In the genomic region with DNA sequence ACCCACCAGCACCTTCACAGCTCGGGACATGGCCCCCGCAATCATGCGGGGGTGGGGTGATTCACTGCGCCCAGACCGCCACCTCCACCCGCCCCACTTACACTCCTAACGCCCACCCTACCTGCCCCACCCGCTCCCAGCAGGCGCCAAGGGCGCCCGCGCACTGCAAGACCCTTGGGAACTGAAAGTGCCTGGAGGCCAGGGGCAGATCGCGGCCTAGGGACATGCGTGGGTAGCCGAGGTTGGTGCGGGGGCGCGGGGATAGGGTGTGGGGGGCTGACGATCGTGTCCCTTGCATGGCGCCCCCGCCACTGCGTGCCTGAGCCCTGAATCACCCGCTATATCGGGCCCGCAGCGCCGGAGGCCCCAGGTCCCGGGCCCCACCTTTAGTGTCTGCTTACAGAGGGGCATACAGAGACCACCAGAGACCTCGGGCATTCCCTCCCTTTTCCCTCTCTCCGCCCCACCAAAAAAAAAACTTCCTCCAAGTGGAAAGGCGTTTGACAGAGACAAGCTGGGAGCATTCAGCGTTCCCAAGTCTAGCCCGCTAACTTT, we compare ENCODE assay signal across 8 mouse cellular contexts. TPM values are rescaled to one million over a fixed set of nuclear protein-coding genes. Genes with fewer than 3 reads are reported as not detected.
DNase-seq lines count a peak whose midpoint lies in the region; ATAC-seq lines count a peak whose summit lies in the region.

No protein-coding gene starts in this region.

- peak; percentile 3; the same call in 1 of the 2 replicates for ATAC-seq in kidney, embryonic 16.5 days (ENCODE audit: low FRiP score, low TSS enrichment)
- ATAC-seq in heart, embryonic 15.5 days (replicated peaks; ENCODE audit: insufficient number of reproducible peaks, insufficient read depth, low FRiP score, low read depth), result no peak
- no peak for ATAC-seq in liver, embryonic 12.5 days
- no peak for ATAC-seq in neural tube, embryonic 14.5 days (ENCODE audit: low read depth)

- peak overlapping the region; percentile 62 for H3K4me3 ChIP-seq in kidney, embryonic 16.5 days (ENCODE audit: low read length)
- peak overlapping the region; percentile 85 for H3K4me3 ChIP-seq in heart, embryonic 15.5 days
- peak overlapping the region; percentile 62 for H3K4me3 ChIP-seq in liver, embryonic 12.5 days
- H3K4me3 ChIP-seq in neural tube, embryonic 14.5 days (ENCODE audit: low read depth, low read length), result peak overlapping the region; percentile 32

- H3K9me3 ChIP-seq in kidney, embryonic 16.5 days (ENCODE audit: low read length), result no peaks in the 10 kb centered on the region
- no peaks in the 10 kb centered on the region for H3K9me3 ChIP-seq in heart, embryonic 15.5 days (replicated peaks)
- no peaks in the 10 kb centered on the region for H3K9me3 ChIP-seq in liver, embryonic 12.5 days (replicated peaks)
- H3K9me3 ChIP-seq in neural tube, embryonic 14.5 days (ENCODE audit: control insufficient read depth, low read length), result no peaks in the 10 kb centered on the region

- no peaks in the 10 kb centered on the region for H3K36me3 ChIP-seq in kidney, embryonic 16.5 days (ENCODE audit: insufficient read depth, low read length)
- peaks cover 4% of the 10 kb centered on the region; the same call in 1 of the 2 replicates for H3K36me3 ChIP-seq in heart, embryonic 15.5 days
- no peaks in the 10 kb centered on the region for H3K36me3 ChIP-seq in liver, embryonic 12.5 days
- no peaks in the 10 kb centered on the region for H3K36me3 ChIP-seq in neural tube, embryonic 14.5 days (ENCODE audit: control insufficient read depth, insufficient read depth, low read length)

- peak overlapping the region; percentile 58 for H3K4me2 ChIP-seq in kidney, embryonic 16.5 days (replicated peaks; ENCODE audit: low read depth, low read length)
- peak overlapping the region; percentile 67 for H3K4me2 ChIP-seq in heart, embryonic 15.5 days
- peak overlapping the region; percentile 83 for H3K4me2 ChIP-seq in liver, embryonic 12.5 days
- H3K4me2 ChIP-seq in neural tube, embryonic 14.5 days (ENCODE audit: low read depth, low read length), result peak overlapping the region; percentile 46

- H3K4me1 ChIP-seq in kidney, embryonic 16.5 days (ENCODE audit: insufficient read depth, low read length), result peaks cover 27% of the 10 kb centered on the region
- H3K4me1 ChIP-seq in heart, embryonic 15.5 days (replicated peaks), result peaks cover 56% of the 10 kb centered on the region
- H3K4me1 ChIP-seq in liver, embryonic 12.5 days, result peaks cover 45% of the 10 kb centered on the region
- no peaks in the 10 kb centered on the region for H3K4me1 ChIP-seq in neural tube, embryonic 14.5 days (ENCODE audit: control insufficient read depth, insufficient read depth, low read length)

- peak overlapping the region; percentile 86 for H3K27ac ChIP-seq in kidney, embryonic 16.5 days (ENCODE audit: low read length)
- H3K27ac ChIP-seq in heart, embryonic 15.5 days, result peak overlapping the region; percentile 98
- H3K27ac ChIP-seq in liver, embryonic 12.5 days, result no peak overlapping the region
- H3K27ac ChIP-seq in neural tube, embryonic 14.5 days (ENCODE audit: low read depth, low read length), result no peak overlapping the region

- H3K27me3 ChIP-seq in kidney, embryonic 16.5 days (ENCODE audit: insufficient read depth, low read length), result peaks cover 35% of the 10 kb centered on the region
- H3K27me3 ChIP-seq in heart, embryonic 15.5 days, result no peaks in the 10 kb centered on the region
- H3K27me3 ChIP-seq in liver, embryonic 12.5 days (replicated peaks), result peaks cover 84% of the 10 kb centered on the region
- peaks cover 45% of the 10 kb centered on the region for H3K27me3 ChIP-seq in neural tube, embryonic 14.5 days (ENCODE audit: control insufficient read depth, insufficient read depth, low read length)

- H3K9ac ChIP-seq in kidney, embryonic 16.5 days (replicated peaks; ENCODE audit: low read length), result peak overlapping the region; percentile 71
- peak overlapping the region; percentile 95 for H3K9ac ChIP-seq in heart, embryonic 15.5 days
- peak overlapping the region; percentile 62 for H3K9ac ChIP-seq in liver, embryonic 12.5 days
- H3K9ac ChIP-seq in neural tube, embryonic 14.5 days (replicated peaks; ENCODE audit: low read depth, low read length), result peak overlapping the region; percentile 34; the same call in 1 of the 2 replicates

- DNase-seq in kidney, adult 18-20 months, result no peak
- DNase-seq in adrenal gland, postnatal 36 days, result peak; percentile 50 to 67
- DNase-seq in frontal cortex, postnatal 10 days (ENCODE audit: low spot score in 2 of 2), result no peak
- no peak for DNase-seq in cerebellum, adult 9-10 months

- 2% methylated on average over 33 of the region's 35 CpGs for WGBS in kidney, embryonic 16.5 days
- 2% methylated on average over 35 of the region's 35 CpGs for WGBS in heart, embryonic 15.5 days
- 6% methylated on average over 35 of the region's 35 CpGs for WGBS in liver, embryonic 12.5 days (ENCODE audit: insufficient replicate concordance)
- WGBS in neural tube, embryonic 14.5 days, result 9% methylated on average over 29 of the region's 35 CpGs

RNA-seq across cellular contexts. Expression of a gene that starts 1.4 kb away (rescaled TPM):
- polyA plus RNA-seq in kidney, embryonic 16.5 days (2015; fragmentation: Nextera tagmentation; extraction: Ambion mirVana), result 140 and 161 TPM in 2 replicates
- total RNA-seq in adrenal gland, postnatal 36 days (2021), result 100 to 1,000 TPM; 307 to 340 TPM
- polyA plus RNA-seq in heart, embryonic 15.5 days (2015; fragmentation: Nextera tagmentation; extraction: Ambion mirVana), result 429 and 457 TPM in 2 replicates
- polyA plus RNA-seq in liver, embryonic 12.5 days (2016; fragmentation: Nextera tagmentation; extraction: Ambion mirVana), result 28.9 and 30.0 TPM in 2 replicates
- polyA plus RNA-seq in neural tube, embryonic 14.5 days (2014; fragmentation: Nextera tagmentation; extraction: Ambion mirVana), result 5.3 and 20.4 TPM in 2 replicates

RNA-seq across cellular contexts. Expression of a gene that starts 29.9 kb away (rescaled TPM):
- polyA plus RNA-seq in kidney, embryonic 16.5 days (2015; fragmentation: Nextera tagmentation; extraction: Ambion mirVana), result 47.9 and 54.4 TPM in 2 replicates
- 100 to 1,000 TPM in 1 of 2 experiments, 10 to 100 TPM in 1; 74.2 to 109 TPM for total RNA-seq in adrenal gland, postnatal 36 days (2021)
- polyA plus RNA-seq in heart, embryonic 15.5 days (2015; fragmentation: Nextera tagmentation; extraction: Ambion mirVana), result 50.6 and 60.8 TPM in 2 replicates
- polyA plus RNA-seq in liver, embryonic 12.5 days (2016; fragmentation: Nextera tagmentation; extraction: Ambion mirVana), result 37.3 and 40.1 TPM in 2 replicates
- polyA plus RNA-seq in neural tube, embryonic 14.5 days (2014; fragmentation: Nextera tagmentation; extraction: Ambion mirVana), result 45.6 and 77.7 TPM in 2 replicates

RNA-seq across cellular contexts. Expression of a gene that starts 40.0 kb away (rescaled TPM):
- polyA plus RNA-seq in kidney, embryonic 16.5 days (2015; fragmentation: Nextera tagmentation; extraction: Ambion mirVana), result 42.2 and 45.3 TPM in 2 replicates
- 100 to 1,000 TPM; 122 to 148 TPM for total RNA-seq in adrenal gland, postnatal 36 days (2021)
- 54.1 and 54.4 TPM in 2 replicates for polyA plus RNA-seq in heart, embryonic 15.5 days (2015; fragmentation: Nextera tagmentation; extraction: Ambion mirVana)
- polyA plus RNA-seq in liver, embryonic 12.5 days (2016; fragmentation: Nextera tagmentation; extraction: Ambion mirVana), result 56.5 and 57.6 TPM in 2 replicates
- 147 and 175 TPM in 2 replicates for polyA plus RNA-seq in neural tube, embryonic 14.5 days (2014; fragmentation: Nextera tagmentation; extraction: Ambion mirVana)

Comparison
In these comparisons a context has a peak if more than half of its experiments do, and no peak if none do; other contexts are left out.
1. H3K27ac ChIP-seq: peak in kidney, embryonic 16.5 days (single experiment) and heart, embryonic 15.5 days (single experiment); none in liver, embryonic 12.5 days (single experiment) and neural tube, embryonic 14.5 days (single experiment).
2. H3K4me3 ChIP-seq: peak in every context shown above with its lines; median percentile 85 in heart, embryonic 15.5 days; 62 in kidney, embryonic 16.5 days; 62 in liver, embryonic 12.5 days; 32 in neural tube, embryonic 14.5 days.
3. H3K9ac ChIP-seq: peak in every context shown above with its lines; median percentile 95 in heart, embryonic 15.5 days; 71 in kidney, embryonic 16.5 days; 62 in liver, embryonic 12.5 days; 34 in neural tube, embryonic 14.5 days.
4. DNase-seq: peak in adrenal gland, postnatal 36 days (2 of 2); none in kidney, adult 18-20 months (single experiment), frontal cortex, postnatal 10 days (0 of 2) and cerebellum, adult 9-10 months (single experiment).
5. Peak in every context shown above with its lines, with median percentiles within 50 percentile points of each other: H3K4me2 ChIP-seq.